Mouse (Mus musculus) kidney, embryonic 14.5 days (tissue): Measurements from ENCODE around the gene Hormad2. TPM values are rescaled to one million over a fixed set of nuclear protein-coding genes. Genes with fewer than 3 reads are reported as not detected.

Experiments used
- ATAC-seq: fragments of 200-750 bp; cut with Nextera tagmentation; 2 replicates; pipeline ENCODE4 v1.8.0; 2017; ENCODE audit warnings: moderate number of reproducible peaks, mild to moderate bottlenecking, moderate TSS enrichment, moderate library complexity; ENCODE audit not compliant: low FRiP score, low TSS enrichment
- H3K27ac ChIP-seq: fragments of 300-500 bp; sonication (generic); 2 replicates; pipeline ENCODE4 v1.5.1; 2014; ENCODE audit warnings: low read depth, mild to moderate bottlenecking, low read length, moderate library complexity, mixed read lengths
- H3K27me3 ChIP-seq: fragments of 300-500 bp; sonication (generic); 2 replicates; pipeline ENCODE4 v1.6.1; 2014; ENCODE audit warnings: mild to moderate bottlenecking, low read length; ENCODE audit not compliant: control insufficient read depth, insufficient read depth
- H3K36me3 ChIP-seq: fragments of 300-500 bp; sonication (generic); 2 replicates; pipeline ENCODE4 v1.6.1; 2014; ENCODE audit warnings: low read length, mixed read lengths; ENCODE audit not compliant: control insufficient read depth, insufficient read depth
- H3K4me1 ChIP-seq: fragments of 300-500 bp; sonication (generic); 2 replicates; pipeline ENCODE4 v1.6.1; 2014; ENCODE audit warnings: low read length, mixed read lengths; ENCODE audit not compliant: control insufficient read depth, insufficient read depth
- H3K4me2 ChIP-seq: fragments of 300-500 bp; sonication (generic); replicated peaks from 2 replicates; pipeline ENCODE4 v1.6.1; 2014; ENCODE audit warnings: low read depth, mild to moderate bottlenecking, low read length
- H3K4me3 ChIP-seq: fragments of 300-500 bp; sonication (generic); 2 replicates; pipeline ENCODE4 v1.5.1; 2014; ENCODE audit warnings: mild to moderate bottlenecking, low read length
- H3K9ac ChIP-seq: fragments of 300-500 bp; sonication (generic); 2 replicates; pipeline ENCODE4 v1.6.1; 2014; ENCODE audit warnings: low read depth, mild to moderate bottlenecking, low read length, moderate library complexity
- H3K9me3 ChIP-seq: fragments of 300-500 bp; sonication (generic); 2 replicates; pipeline ENCODE4 v1.6.1; 2016; ENCODE audit warnings: low read length; ENCODE audit not compliant: control insufficient read depth
- WGBS: fragments of 180-500 bp; shearing (Covaris S2); extraction: QIAGEN DNeasy Blood & Tissue Kit; methylation state at CpG from one replicate; pipeline ENCODE4 v1.1.7; 2014; 5-methylcytosine and 5-hydroxymethylcytosine counted together
- polyA plus RNA-seq: library from polyadenylated mRNA; unstranded; fragments of >200 nt; fragmentation: Nextera tagmentation; extraction: Ambion mirVana; gene quantifications from 2 replicates; pipeline ENCODE4 v1.2.1, GENCODE M21; 2014

The Hormad2 gene
- polyA plus RNA-seq, 1 experiment from 2014 or later, result 0.16 TPM

- no peaks in the 10 kb centered on the region for H3K36me3 ChIP-seq
- H3K4me3 ChIP-seq, result no peak overlapping the region
- H3K9me3 ChIP-seq, result no peaks in the 10 kb centered on the region
- H3K27ac ChIP-seq, result no peak overlapping the region
- 71% methylated on average over 4 of the region's 4 CpGs for WGBS
- H3K4me2 ChIP-seq, result no peak overlapping the region
- H3K9ac ChIP-seq, result no peak overlapping the region
- H3K4me1 ChIP-seq, result peaks cover 17% of the 10 kb centered on the region
- no peaks in the 10 kb centered on the region for H3K27me3 ChIP-seq
- no peak for ATAC-seq
Observed at GRCm38 (mm10) chr11:4304203-4304602, 136.7 kb downstream of the Hormad2 start.

GRCm38 (mm10) chr11:4303033-4303432, 137.9 kb downstream of the Hormad2 start:
- H3K27ac ChIP-seq, result no peak overlapping the region
- 68% methylated on average over 9 of the region's 9 CpGs for WGBS

GRCm38 (mm10) chr11:4302363-4302913, 138.5 kb downstream of the Hormad2 start:
- Histone ChIP-seq H3K9me3 (no peaks in the 10 kb centered on the region), H3K4me1 (peaks cover 6% of the 10 kb centered on the region), H3K4me2 (no peak overlapping the region), H3K4me3 (no peak overlapping the region), H3K9ac (no peak overlapping the region), H3K27ac (no peak overlapping the region), H3K27me3 (no peaks in the 10 kb centered on the region), H3K36me3 (no peaks in the 10 kb centered on the region)
- WGBS, result 22% methylated on average over 5 of the region's 5 CpGs
- ATAC-seq, result 0 out of 2 replicates have a peak, but pooled peaks have one; percentile 29

More at GRCm38 (mm10) chr11:4303033-4303432, 137.9 kb downstream of the Hormad2 start:
- H3K27me3 ChIP-seq, result no peaks in the 10 kb centered on the region
- no peaks in the 10 kb centered on the region for H3K36me3 ChIP-seq
- H3K9ac ChIP-seq, result no peak overlapping the region
- no peak for ATAC-seq
- no peak overlapping the region for H3K4me2 ChIP-seq
- H3K9me3 ChIP-seq, result no peaks in the 10 kb centered on the region
- H3K4me3 ChIP-seq, result no peak overlapping the region
- peaks cover 8% of the 10 kb centered on the region for H3K4me1 ChIP-seq

GRCm38 (mm10) chr11:4300683-4301082, 140.2 kb downstream of the Hormad2 start:
- Histone ChIP-seq H3K9ac (no peak overlapping the region), H3K27me3 (no peaks in the 10 kb centered on the region), H3K4me2 (no peak overlapping the region), H3K4me3 (no peak overlapping the region), H3K36me3 (no peaks in the 10 kb centered on the region), H3K4me1 (peaks cover 6% of the 10 kb centered on the region), H3K27ac (no peak overlapping the region), H3K9me3 (no peaks in the 10 kb centered on the region)
- 84% methylated on average over 3 of the region's 3 CpGs for WGBS
- ATAC-seq, result no peak

- H3K27me3 ChIP-seq, result no peaks in the 10 kb centered on the region
- no peak for ATAC-seq
- H3K9ac ChIP-seq, result no peak overlapping the region
- H3K4me1 ChIP-seq, result peaks cover 11% of the 10 kb centered on the region
- 63% methylated on average over 14 of the region's 14 CpGs for WGBS
- no peak overlapping the region for H3K4me2 ChIP-seq
- H3K36me3 ChIP-seq, result no peaks in the 10 kb centered on the region
- no peaks in the 10 kb centered on the region for H3K9me3 ChIP-seq
- H3K4me3 ChIP-seq, result no peak overlapping the region
- H3K27ac ChIP-seq, result no peak overlapping the region
Observed at GRCm38 (mm10) chr11:4299735-4300474, 141.0 kb downstream of the Hormad2 start.

GRCm38 (mm10) chr11:4299191-4299590, 141.7 kb downstream of the Hormad2 start:
- H3K36me3 ChIP-seq, result no peaks in the 10 kb centered on the region
- no peaks in the 10 kb centered on the region for H3K27me3 ChIP-seq
- H3K27ac ChIP-seq, result no peak overlapping the region
- no peak for ATAC-seq
- H3K4me3 ChIP-seq, result no peak overlapping the region
- WGBS, result 43% methylated on average over 12 of the region's 12 CpGs
- H3K4me2 ChIP-seq, result no peak overlapping the region
- peaks cover 13% of the 10 kb centered on the region for H3K4me1 ChIP-seq
- no peak overlapping the region for H3K9ac ChIP-seq
- no peaks in the 10 kb centered on the region for H3K9me3 ChIP-seq

- Histone ChIP-seq H3K27ac (no peak overlapping the region), H3K4me2 (no peak overlapping the region)
Observed at GRCm38 (mm10) chr11:4298615-4299014, 142.3 kb downstream of the Hormad2 start.

GRCm38 (mm10) chr11:4297753-4298152, 143.2 kb downstream of the Hormad2 start:
- Histone ChIP-seq H3K27ac (no peak overlapping the region), H3K4me3 (no peak overlapping the region), H3K36me3 (no peaks in the 10 kb centered on the region), H3K9ac (no peak overlapping the region), H3K4me2 (no peak overlapping the region), H3K27me3 (no peaks in the 10 kb centered on the region), H3K9me3 (no peaks in the 10 kb centered on the region), H3K4me1 (peaks cover 13% of the 10 kb centered on the region)
- WGBS, result 61% methylated on average over 3 of the region's 3 CpGs
- ATAC-seq, result no peak

More at GRCm38 (mm10) chr11:4298615-4299014, 142.3 kb downstream of the Hormad2 start:
- 43% methylated on average over 7 of the region's 7 CpGs for WGBS
- H3K9me3 ChIP-seq, result no peaks in the 10 kb centered on the region
- ATAC-seq, result no peak
- H3K36me3 ChIP-seq, result no peaks in the 10 kb centered on the region
- peaks cover 13% of the 10 kb centered on the region for H3K4me1 ChIP-seq
- no peak overlapping the region for H3K4me3 ChIP-seq
- H3K27me3 ChIP-seq, result no peaks in the 10 kb centered on the region
- no peak overlapping the region for H3K9ac ChIP-seq

GRCm38 (mm10) chr11:4296610-4297275, 144.2 kb downstream of the Hormad2 start:
- WGBS, result 59% methylated on average over 10 of the region's 10 CpGs
- no peak overlapping the region for H3K27ac ChIP-seq
- peaks cover 13% of the 10 kb centered on the region for H3K4me1 ChIP-seq

More at GRCm38 (mm10) chr11:4296610-4297275, 144.2 kb downstream of the Hormad2 start:
- H3K9ac ChIP-seq, result no peak overlapping the region
- no peak overlapping the region for H3K4me3 ChIP-seq
- no peak overlapping the region for H3K4me2 ChIP-seq
- H3K36me3 ChIP-seq, result no peaks in the 10 kb centered on the region
- no peak for ATAC-seq
- no peaks in the 10 kb centered on the region for H3K9me3 ChIP-seq
- H3K27me3 ChIP-seq, result no peaks in the 10 kb centered on the region
